In genomic region chr12:116569568-116569967, GRCm38 (mm10) we compare ENCODE assay signal across 18 mouse cellular contexts.
"Had no signal": no experiment of that assay in that cellular context is flagged by ENCODE, and none has a peak within 500 bp of the region (broad histone marks: within the 10 kb centered on the region; RNA-seq: fewer than 3 reads in every experiment).

No protein-coding gene starts in this region.

- H3K4me2 ChIP-seq: lung, embryonic 14.5 days; midbrain, embryonic 12.5 days; neural tube, embryonic 13.5 days; neural tube, embryonic 15.5 days had no signal

- H3K4me1 ChIP-seq: midbrain, embryonic 10.5 days; midbrain, embryonic 12.5 days; neural tube, embryonic 13.5 days had no signal

- H3K27me3 ChIP-seq: midbrain, embryonic 12.5 days; neural tube, embryonic 13.5 days; neural tube, embryonic 15.5 days had no signal

- H3K9me3 ChIP-seq: midbrain, embryonic 10.5 days; midbrain, embryonic 12.5 days; neural tube, embryonic 13.5 days; neural tube, embryonic 15.5 days had no signal

- DNase-seq: lung, adult 18-20 months; lung, embryonic 14.5 days; lung, postnatal 10 days; lung, postnatal 4 days; midbrain, embryonic 14.5 days; retina, postnatal 1 day; right cerebral cortex, adult 18-20 months; right cerebral cortex, postnatal 25 days; thymus, adult 18-20 months; thymus, postnatal 14 days; thymus, postnatal 36 days had no signal

- H3K9ac ChIP-seq: liver, embryonic 14.5 days; lung, embryonic 14.5 days; midbrain, embryonic 12.5 days; neural tube, embryonic 13.5 days; neural tube, embryonic 15.5 days had no signal

- ATAC-seq: midbrain, embryonic 16.5 days had no signal

- H3K27ac ChIP-seq: liver, embryonic 14.5 days; midbrain, embryonic 10.5 days; midbrain, embryonic 12.5 days; neural tube, embryonic 13.5 days; neural tube, embryonic 15.5 days had no signal

- H3K36me3 ChIP-seq: midbrain, embryonic 10.5 days; midbrain, embryonic 12.5 days; neural tube, embryonic 13.5 days; neural tube, embryonic 15.5 days had no signal

- H3K4me3 ChIP-seq: midbrain, embryonic 10.5 days; midbrain, embryonic 12.5 days; myocyte; neural tube, embryonic 13.5 days; neural tube, embryonic 15.5 days had no signal
